Mouse (Mus musculus): ENCODE data around the gene Evpl.

DNA sequence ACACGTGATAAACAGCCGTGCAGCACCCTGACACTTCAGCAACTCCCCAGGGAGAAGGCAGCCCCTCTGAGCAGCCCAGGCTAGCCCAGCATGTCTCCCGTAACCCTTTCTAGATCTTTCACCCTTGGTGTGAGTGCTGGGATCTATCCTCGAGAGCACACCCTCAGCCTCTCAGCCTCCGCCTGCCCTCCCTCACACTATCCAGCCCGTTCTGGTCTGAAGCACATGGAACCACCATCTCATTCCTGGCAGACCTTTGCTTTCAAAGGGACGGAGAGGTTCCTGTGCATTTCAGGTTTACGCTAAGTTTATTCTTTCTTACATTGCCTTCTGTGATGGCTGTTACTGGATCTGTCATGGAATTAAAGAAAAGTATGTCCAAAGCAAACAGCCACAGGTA is 6.7 kb upstream of the Evpl start:
- TF ChIP-seq CTCF (IDR thresholded peaks at IDR 0.05): no peak
- TF ChIP-seq EP300 (IDR thresholded peaks at IDR 0.05): no peak

Measured in lung, postnatal 0 days (tissue).